Mouse (Mus musculus): ENCODE data around the gene Rara. TPM values are rescaled to one million over a fixed set of nuclear protein-coding genes. Genes with fewer than 3 reads are reported as not detected.
"Not testable (repeated sequence)": the region's sequence is repeated elsewhere in the genome, so short reads cannot be mapped to it uniquely, and the experiment has no call there.

Rara gene
- total RNA-seq, 2 experiments from 2014 or later, result 2.2 to 4.4 TPM

DNA sequence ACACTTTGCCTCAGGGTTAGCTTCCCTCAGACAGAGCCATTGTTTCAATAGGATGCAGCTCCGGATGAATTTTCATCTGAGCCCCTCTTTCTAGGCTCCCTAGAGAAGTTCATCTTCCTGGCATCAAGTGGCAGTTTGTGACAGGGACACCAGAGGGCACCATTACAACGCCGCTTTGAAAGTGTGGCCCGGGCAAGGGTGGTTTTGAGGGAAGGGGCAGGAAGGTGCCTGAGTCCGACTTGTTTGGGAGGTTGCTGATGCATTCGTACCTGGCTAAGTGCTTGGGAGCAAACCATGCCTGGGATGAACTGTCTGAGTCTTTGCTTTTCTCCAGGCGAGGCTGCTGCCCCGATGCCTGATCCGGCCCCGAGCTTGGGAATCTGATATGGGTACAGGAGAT lies 5.3 kb upstream of the Rara start:
- ATAC-seq (replicated peaks; ENCODE audit: poor library complexity), result 0 out of 2 replicates have a peak, but pooled peaks have one; percentile 20

- not testable (repeated sequence) for ATAC-seq (replicated peaks; ENCODE audit: poor library complexity)
Observed at GRCm38 (mm10) chr11:98922851-98923711, 4.5 kb upstream of the Rara start.

DNA sequence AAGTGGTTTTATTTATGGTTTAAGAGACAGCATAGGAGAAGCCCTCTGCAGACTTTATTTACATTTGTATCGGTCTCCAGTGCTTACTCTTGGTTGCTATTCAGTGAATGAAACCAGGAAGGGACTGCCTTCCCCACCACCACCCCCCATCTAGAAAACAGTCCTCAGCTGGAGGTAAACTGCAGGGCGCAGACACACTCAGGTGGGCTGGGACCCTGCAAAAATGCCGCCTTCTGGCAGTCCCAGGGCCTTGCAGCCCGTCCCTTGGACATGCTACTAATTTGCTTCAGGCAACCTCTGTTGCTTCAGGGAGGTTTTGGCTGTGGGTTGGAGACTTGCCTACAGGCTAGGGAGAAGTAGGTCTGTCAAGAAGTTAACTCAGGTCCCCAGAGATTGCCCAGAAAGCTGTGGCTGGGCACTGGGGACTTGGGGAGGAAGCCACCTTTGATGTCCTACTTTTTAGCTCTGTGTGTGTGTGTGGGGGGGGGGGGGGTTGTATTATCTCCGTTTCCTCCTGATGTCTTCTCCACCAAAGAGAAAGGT lies 2.9 kb upstream of the Rara start:
- no peak; the same call in 1 of the 2 replicates for ATAC-seq (replicated peaks; ENCODE audit: poor library complexity)

DNA sequence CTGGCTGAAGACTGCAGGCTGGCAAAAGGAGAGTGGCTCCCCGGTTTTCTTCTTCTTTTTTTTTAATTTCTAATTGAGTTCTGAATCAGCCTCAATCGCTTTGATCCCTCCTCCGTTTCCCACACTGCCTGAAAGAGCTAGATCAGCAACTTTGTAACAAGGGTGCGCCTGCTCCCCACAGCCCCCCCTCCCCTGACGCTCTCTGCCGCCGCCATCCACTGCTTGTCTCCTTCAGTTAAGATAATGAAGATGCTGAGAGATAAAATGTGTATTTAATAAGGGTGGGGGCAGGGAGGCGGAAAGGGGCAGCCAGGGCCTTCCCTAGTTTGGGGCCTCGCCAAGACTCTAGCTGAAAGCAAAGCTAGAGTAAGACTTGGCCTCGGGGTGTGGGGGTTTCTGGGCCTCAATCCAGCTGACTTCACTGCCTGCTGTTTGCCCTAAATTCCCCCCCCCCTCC lies 2.3 kb upstream of the Rara start:
- ATAC-seq (replicated peaks; ENCODE audit: poor library complexity), result no peak; the same call in 1 of the 2 replicates

- ATAC-seq (replicated peaks; ENCODE audit: poor library complexity), result no peak
Observed at GRCm38 (mm10) chr11:98925868-98926311, 1.7 kb upstream of the Rara start.

GRCm38 (mm10) chr11:98926553-98926952 lies 1.1 kb upstream of the Rara start:
- ATAC-seq (replicated peaks; ENCODE audit: poor library complexity), result no peak

DNA sequence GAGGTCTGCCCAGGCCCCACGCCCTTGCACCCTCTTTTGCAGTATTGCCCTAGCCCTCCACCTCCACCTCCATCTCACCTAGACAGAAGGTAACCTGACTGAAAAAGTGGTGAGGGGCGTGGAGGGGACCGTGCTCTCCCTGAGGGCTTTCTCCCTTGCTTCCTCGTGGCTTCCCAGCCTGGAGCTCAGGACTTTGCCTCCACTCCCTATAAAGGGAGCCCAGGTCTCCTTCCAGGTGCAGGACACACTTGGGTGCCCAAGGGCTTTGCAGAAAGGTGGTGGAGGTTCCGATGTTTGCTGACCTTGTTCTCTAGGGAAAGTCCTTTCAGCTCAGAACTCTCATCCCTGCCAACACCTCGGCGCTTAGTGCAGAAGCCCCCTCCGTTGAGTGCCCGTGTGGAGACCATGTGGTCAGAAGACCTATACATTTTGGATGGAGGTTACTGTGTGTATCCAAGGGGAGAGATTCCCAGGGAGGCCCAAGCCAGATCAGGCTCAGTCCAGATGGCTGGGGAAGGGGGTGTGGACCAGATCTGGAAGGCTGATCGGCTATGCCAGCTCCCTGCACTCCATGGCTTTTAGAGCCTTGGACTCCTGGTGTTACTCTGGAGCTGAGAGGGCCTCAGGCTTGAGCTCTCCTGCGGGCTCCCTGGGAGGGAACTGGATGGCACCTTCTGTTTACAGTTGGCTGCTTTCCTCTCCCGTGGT lies 722 bp downstream of the Rara start:
- ATAC-seq (replicated peaks; ENCODE audit: poor library complexity), result no peak

DNA sequence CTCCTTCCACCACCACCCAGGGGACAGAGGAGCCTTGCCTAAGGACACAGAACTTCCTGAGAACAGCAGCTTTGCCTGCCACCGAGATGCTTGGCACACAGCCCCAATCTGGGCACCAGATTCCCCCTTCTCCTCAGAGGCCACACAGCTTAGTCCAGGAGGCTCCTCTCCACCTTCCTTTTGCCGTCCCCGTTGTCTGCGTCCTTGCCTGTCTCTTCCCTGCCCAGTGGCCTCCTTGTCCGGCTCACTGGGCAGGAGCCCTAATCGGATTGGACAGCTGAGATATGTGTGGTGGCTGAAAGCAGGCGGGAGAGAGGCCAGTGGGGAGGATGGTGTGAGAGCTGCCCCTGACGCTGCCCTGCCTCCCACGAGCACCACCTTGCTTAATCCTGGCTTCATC lies 1.9 kb downstream of the Rara start:
- no peak for ATAC-seq (replicated peaks; ENCODE audit: poor library complexity)

DNA sequence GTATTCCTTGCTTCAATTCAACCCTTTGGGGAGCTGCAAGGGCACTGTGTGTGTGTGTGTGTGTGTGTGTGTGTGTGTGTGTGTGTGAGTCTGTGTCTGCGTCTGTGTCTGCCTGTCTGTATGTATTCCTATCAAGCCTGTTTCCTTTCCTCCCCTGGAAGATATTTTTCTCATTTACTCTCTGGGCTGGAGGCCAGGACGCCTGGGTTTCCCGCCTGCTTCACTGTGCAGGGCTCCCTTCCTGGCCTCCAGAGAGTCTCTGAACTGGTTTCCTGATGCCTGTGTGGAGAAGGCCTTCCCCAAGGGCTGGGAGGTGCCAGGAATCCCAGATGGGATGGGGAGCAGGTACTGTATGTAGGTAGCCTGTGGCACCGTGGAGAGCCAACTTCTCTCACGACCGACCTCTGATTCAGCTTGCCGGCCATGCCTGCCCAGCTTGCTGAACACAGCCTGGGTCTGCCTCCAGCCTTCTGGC lies 2.5 kb downstream of the Rara start:
- ATAC-seq (replicated peaks; ENCODE audit: poor library complexity), result no peak

GRCm38 (mm10) chr11:98930773-98931512 lies 3.3 kb downstream of the Rara start:
- no peak for ATAC-seq (replicated peaks; ENCODE audit: poor library complexity)

DNA sequence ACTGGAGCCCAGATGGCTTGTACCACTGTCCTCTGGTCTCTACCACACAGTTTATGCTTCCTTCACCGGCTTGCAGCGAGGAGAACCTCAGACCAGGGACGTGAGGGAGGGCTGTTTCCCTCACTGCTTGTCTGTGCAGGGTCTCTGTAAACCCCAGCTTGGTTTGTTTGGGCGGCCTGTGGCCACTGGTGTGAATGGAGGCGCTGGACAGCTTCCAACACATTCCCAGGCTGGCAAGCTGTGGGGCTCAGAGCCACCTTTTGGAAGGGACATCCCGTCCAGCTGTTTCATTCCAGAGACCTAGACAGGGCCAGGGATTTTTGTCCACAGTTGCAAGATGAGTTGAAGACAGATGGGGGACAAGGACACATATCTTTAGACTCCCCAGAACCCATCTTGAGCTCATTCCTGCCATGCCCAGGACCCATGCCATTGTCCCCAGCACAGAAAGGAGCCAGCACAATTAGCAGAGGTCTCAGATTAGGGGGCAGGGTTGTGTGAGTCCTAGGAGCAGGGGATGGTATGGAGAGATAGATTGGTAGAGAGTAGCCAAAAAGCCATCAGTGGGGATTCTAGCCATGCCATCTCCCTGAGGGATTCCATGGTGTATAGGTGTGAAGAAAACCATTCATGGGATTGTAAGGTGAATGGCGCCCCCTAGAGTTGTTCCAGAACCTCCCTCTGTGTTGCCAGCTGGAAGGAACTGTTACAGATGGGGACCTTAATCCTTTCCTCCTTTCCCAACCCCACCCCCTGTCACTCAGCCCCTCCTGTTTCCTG lies 4.1 kb downstream of the Rara start:
- no peak for ATAC-seq (replicated peaks; ENCODE audit: poor library complexity)

DNA sequence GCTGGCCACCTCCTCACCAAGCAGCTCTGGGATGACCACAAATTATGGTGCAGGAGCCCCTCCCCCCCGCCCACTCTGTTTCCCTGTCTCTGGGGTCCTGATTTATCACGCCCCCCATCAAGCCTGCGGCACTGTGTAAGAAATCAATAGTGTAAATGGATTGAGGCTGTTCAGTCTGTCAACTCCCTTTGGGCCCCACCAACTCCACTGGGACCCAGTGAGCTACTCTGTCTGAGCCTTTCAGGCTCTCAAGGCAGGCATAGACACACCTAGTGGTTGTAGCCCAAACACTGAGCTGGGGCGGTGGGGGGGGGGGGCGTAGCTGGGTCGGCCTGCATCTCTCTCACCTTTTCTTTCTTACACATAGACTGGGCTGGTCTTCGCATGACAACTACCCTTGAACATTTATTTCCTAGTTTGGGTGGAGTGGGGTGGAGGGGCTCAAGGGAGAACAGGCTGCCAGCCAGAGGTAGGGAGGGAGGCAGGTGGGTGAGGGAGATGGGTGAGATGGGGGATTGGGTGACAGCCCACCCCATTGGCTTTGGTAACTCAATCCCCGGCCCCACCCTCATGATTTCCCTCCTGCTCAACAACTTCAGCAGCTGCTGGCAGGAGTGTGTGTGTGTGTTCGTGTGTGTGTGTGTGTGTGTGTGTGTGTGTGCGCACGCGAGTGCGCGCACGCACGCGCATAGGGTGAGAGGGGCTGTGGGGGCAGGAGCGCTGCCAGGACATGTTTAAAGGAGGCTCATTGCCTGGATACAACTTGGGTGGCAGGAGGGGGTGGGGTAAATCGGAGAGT lies 4.9 kb downstream of the Rara start:
- ATAC-seq (replicated peaks; ENCODE audit: poor library complexity), result no peak

GRCm38 (mm10) chr11:98933151-98933550 lies 5.5 kb downstream of the Rara start:
- peak; percentile 49 for ATAC-seq (replicated peaks; ENCODE audit: poor library complexity)

DNA sequence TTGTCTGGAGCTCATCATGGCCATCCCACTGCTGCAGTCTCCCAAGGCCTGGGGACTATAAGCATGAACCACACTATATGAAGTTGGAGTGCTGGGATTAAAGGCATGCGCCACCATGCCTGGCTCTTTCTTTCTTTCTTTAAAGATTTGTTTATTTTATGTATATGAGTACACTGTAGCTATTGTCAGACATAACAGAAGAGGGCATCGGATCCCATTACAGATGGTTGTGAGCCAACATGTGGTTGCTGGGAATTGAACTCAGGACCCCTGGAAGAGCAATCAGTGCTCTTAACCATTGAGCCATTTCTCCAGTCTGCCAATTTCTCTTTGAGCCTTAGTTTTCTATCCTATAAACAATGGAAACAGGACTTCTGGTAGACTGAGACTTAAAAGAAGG lies 6.2 kb downstream of the Rara start:
- ATAC-seq (replicated peaks; ENCODE audit: poor library complexity), result not testable (repeated sequence)

GRCm38 (mm10) chr11:98934367-98934766 lies 6.7 kb downstream of the Rara start:
- no peak for ATAC-seq (replicated peaks; ENCODE audit: poor library complexity)

- no peak for ATAC-seq (replicated peaks; ENCODE audit: poor library complexity)
Observed at GRCm38 (mm10) chr11:98935123-98935522, 7.5 kb downstream of the Rara start.

GRCm38 (mm10) chr11:98936170-98936569 lies 8.6 kb downstream of the Rara start:
- no peak for ATAC-seq (replicated peaks; ENCODE audit: poor library complexity)

DNA sequence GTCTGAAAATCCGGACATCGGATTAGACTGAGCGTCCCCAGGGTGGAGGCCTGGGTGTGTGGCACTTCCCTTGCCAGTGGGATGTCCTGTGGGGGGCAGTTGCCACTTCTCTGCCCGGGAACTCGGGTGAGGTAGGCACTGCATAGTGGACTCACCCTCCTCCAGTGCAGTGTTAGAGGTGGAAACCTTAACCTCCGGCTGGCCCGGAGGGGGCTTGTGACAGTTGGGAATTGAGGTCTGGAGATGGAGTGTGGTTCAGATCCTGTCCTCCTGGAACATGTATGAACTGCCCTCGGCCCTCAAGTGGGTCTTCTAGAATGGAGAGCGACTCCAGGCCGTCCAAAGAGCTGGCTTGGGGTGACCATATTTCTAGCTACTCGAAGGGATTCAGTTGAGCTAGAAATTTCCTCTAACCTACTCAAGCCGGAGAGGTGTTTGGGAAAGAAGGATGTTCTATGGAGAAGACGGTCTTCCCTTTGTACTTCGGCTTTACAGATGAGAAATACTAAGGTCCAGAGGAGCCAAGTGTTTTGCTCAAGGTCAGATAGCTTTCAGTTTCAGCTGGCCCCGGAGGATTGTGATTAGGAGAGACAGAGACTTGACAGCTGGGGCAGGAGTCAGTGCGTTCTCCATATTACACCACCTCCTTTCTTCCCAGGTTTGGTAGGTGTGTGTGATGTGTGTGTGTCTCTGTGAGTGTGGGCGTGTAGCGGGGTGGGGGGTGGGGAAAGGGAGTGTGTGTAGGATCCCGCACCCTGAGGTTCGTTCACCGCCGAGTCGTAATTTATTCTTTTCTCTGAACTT lies 9.2 kb downstream of the Rara start:
- no peak for ATAC-seq (replicated peaks; ENCODE audit: poor library complexity)

All from megakaryocyte progenitor cell, adult 5-6 weeks (primary cell).